Mouse (Mus musculus): ENCODE data around the gene Rbp4. TPM values are rescaled to one million over a fixed set of nuclear protein-coding genes. Genes with fewer than 3 reads are reported as not detected.

The Rbp4 gene
- total RNA-seq, 2 experiments from 2014 or later = 18.3 to 308 TPM

DNA sequence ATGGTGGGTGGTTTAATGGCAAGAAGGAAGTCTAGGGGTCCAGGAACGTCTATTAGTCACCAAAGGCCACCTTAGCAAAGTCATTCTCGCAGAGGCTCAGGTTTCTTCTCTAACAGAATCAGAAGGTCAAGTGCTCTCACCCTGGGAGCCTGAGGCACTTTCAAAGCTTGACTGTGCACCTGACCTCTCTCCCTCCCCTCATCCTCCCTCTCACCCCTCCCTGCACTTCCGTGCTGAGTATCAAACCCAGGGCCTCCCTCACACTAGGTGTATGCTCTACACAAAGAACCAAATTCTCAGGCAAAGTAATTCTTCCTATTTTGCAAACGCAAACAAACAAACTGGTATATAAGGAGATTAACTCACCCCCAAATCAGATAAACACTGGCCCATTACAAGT lies 28.9 kb downstream of the Rbp4 start:
- no peak for DNase-seq (ENCODE audit: low spot score in 2 of 2)

DNA sequence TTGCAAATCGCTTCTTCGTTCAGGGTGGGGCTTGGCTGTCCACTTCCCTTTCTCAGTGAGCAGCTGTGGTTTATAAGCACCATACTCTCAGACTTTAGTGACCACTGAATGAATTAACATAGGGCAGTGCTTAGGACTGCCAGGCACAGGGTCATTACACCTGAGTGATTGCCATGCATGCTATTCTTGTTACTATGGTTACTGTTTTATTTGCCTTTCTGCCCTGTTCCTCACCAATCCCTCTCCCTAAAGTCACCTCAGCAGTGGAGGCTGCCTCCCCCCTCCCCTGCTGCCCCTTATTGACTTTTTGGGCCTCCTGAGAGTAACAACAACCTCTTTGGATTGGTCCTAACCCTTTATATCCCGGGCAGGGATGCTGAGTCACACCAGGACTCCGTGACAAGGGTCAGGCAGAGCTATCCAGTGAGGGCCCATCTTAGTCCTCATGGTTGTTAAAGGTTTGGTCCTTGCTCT lies 33.5 kb downstream of the Rbp4 start:
- DNase-seq (ENCODE audit: low spot score in 2 of 2) = no peak

- no peak for DNase-seq (ENCODE audit: low spot score in 2 of 2)
Measured at GRCm38 (mm10) chr19:38089358-38089757, 35.7 kb downstream of the Rbp4 start.

DNA sequence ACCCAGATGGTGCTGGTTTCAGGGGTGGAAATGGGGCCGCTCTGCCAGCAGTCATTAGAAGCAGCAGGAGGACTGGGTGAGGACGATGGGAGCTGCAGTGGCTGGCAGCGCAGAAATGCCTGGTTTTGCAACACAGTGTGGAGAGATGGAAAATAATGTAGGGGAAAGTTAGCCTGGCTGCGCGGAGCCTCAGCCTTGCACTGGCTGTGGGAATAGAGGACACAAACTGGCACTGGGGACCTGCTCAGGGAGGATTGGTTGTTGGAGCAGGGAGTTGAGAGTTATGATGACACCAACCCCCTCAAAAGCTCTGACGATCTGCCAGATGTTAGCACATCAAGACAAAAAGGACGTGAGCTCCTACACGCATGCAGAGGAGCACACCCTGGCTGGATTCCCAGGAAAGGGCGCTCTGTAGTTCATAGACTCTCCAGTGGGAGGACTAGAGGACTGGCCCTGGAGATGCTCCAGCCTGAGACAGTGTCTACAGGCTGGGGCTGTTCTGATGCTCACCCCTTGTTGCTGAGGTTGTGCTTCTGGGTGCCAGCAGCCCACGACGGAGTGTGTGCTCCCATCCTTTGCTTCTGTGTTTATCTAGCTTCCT lies 38.0 kb downstream of the Rbp4 start:
- no peak for DNase-seq (ENCODE audit: low spot score in 2 of 2)

- DNase-seq (ENCODE audit: low spot score in 2 of 2) = no peak
Measured at GRCm38 (mm10) chr19:38085841-38086240, 39.2 kb downstream of the Rbp4 start.

GRCm38 (mm10) chr19:38082931-38083525 lies 42.1 kb downstream of the Rbp4 start:
- DNase-seq (ENCODE audit: low spot score in 2 of 2) = no peak

DNA sequence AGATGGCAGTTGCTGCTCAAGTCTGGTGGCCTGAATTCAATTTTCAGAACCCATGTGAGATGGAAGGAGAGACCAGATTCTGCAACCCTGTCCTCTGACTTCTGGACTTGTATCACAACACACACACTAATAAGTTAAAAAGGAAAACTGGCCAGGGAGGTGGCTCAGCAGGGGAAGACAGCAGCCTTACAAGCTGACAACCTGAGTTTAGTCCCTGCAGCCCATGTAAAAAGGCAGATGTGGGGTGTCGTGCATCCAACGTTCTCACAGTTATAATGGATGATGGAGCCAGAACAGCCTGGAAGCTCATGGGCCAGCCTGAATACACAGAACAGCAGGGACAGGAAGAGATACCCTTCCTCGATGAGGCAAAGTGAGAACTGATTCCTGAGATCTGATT lies 43.7 kb downstream of the Rbp4 start:
- DNase-seq (ENCODE audit: low spot score in 2 of 2) = no peak

DNA sequence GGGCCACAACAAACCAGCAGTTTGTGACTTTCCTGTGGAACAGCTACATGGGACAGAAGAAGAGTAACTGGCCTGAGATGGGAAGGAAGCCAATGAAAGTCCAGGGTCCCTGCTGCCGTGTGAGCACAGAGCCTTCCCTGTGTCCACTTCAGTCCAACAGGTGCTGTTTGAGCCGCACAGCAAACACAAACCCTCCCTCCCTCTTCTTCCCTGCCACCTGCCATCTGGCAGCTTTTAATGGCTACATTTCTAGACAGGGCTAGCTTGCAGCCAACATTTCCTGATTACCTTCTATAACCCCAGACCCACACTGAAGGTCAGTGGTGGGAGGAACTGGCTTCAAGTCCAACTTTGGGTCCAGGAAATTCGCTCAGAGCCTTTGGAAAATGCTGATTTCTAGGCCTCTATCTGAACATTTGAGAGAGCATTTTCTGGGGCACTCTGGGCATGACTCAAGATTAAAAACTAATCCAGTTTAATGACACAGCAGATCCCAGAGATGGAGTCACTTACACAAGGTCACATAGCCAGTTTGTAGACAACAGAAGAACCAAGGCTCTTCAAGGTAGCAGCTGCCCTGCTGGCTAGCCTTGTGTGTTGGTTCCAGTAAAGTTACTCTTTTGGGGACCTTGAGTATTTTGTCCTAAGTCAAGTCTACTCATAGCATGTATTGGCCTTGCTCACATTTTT lies 47.1 kb downstream of the Rbp4 start:
- DNase-seq (ENCODE audit: low spot score in 2 of 2) = no peak

DNA sequence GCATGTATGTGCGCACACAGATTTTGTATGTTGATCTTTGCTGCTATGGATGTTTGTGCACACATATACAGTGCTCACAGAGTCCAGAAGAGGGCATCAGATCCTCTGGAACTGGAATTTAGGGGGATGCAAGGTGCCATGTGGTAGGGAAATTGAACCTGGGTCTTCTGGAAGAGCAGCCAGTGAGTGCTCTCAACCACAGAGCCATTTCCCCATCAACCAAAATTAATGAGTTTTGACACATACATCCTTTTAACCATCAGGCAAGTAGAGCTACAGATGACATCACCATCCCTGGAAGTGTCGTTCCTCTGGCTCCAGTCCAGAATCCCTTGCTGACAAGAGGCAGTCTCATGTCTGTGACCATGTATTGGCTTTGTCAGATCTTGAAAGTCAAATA lies 48.8 kb downstream of the Rbp4 start:
- no peak for DNase-seq (ENCODE audit: low spot score in 2 of 2)

- no peak for DNase-seq (ENCODE audit: low spot score in 2 of 2)
Measured at GRCm38 (mm10) chr19:38075051-38075450, 50.0 kb downstream of the Rbp4 start.

GRCm38 (mm10) chr19:38073226-38073625 lies 51.9 kb downstream of the Rbp4 start:
- DNase-seq (ENCODE audit: low spot score in 2 of 2) = no peak

Other genes with a start within 250 kb of the Rbp4 start
- gene Myof, start 81.7 kb downstream of the Rbp4 start, total RNA-seq (2021) = 10 to 100 TPM; 19.7 to 24.6 TPM
- 10 to 100 TPM in 1 of 2 experiments, 1 to 10 TPM in 1; 10.0 to 11.0 TPM for gene Cep55, start 70.3 kb downstream of the Rbp4 start, total RNA-seq (2021)
- gene Ffar4, start 28.2 kb downstream of the Rbp4 start, total RNA-seq (2021) = 1 to 10 TPM; 3.0 to 3.6 TPM
- 1 to 10 TPM in 1 of 2 experiments, under 1 TPM in 1; 0.08 to 1.9 TPM for gene Pde6c, start 7.5 kb upstream of the Rbp4 start, total RNA-seq (2021)
- gene Fra10ac1, start 98.9 kb upstream of the Rbp4 start, total RNA-seq (2021) = 10 to 100 TPM; 16.6 to 19.3 TPM
- gene Lgi1, start 139.3 kb upstream of the Rbp4 start, total RNA-seq (2021) = 1 to 10 TPM; 4.6 to 5.3 TPM